Mouse (Mus musculus) CD4-positive helper T cell, adult 2 months (primary cell): ENCODE results near the gene 4931406C07Rik.

Source experiments
- DNase-seq: peaks from one replicate; pipeline ENCODE4 v3.0.0-alpha.2; 2012; ENCODE audit warnings: low read depth, missing footprints, low spot score

Gene 4931406C07Rik

DNA sequence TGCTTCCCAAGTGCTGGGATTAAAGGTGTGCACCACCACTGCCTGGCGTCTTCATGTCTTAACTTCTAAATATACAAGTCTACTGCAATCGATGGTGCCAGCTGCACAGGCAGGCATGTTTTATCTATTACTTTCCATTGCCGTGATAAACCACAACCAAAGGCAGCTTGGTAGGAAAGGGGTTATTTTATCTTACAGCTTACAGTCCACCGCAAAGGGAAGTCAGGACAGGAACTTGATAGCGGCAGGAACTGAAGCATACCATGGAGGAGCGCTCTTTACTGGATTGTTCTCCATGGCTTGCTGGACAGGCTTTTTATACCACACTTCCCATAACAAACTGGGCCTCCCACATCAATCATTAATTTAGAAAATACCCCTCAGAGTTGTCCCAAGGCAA lies 17.0 kb downstream of the 4931406C07Rik start:
- no peak for DNase-seq

DNA sequence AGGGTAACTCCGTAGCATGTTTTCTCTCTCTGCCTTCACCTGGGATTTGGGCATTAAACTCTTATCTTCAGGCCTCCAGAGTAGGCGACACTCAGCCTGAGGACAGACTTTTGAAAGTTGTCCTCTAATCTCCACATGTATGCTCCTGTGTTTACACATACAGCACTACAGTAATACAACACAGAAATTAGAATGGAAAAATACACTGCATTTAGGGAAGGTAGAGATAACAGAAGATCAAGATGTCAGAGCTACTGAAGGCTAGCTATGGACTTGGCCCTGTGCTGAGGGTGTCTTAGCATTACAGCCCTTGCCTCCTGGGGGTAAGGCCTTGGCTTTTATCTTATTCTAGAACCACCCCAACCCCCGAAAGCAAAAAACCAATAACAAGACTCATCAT lies 17.8 kb downstream of the 4931406C07Rik start:
- no peak for DNase-seq

DNA sequence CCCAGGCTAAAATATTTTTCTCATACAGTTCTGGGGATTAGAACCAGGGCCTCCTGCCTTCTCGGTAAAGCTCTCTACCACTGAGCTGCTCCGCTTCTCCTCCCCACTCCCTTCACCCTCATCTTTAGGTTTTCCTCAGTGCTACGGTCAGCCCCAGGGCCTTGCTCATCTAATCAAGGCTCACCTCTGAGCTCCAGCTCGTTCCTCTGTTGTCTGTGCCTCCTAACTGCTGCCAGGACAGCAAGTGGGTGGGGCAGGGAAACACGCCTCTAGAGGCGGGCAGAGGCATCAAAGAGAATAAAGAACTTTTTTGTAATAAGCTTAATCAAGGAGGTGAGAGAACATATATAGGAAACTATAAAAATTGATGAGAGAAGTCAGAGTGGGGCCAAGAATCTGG lies 18.4 kb downstream of the 4931406C07Rik start:
- DNase-seq, result no peak

DNA sequence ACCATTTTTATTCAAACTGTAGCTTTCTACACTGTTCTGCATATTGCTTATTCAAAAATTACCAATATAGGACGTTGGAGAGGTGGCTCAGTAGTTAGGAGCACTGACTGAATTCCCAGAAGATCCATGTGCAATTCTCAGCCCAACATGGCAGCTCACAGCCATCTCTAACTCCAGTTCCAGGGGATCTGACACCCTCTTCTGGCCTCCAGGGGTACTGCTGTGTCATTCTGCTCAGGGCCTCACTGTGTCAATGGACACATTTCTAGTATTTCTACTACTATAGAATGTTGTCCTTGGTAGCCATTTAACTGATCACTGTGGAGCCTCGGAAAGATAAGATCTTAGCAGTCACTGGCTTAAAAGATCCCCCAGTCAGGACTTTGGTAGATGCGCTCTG lies 20.8 kb downstream of the 4931406C07Rik start:
- DNase-seq, result peak; percentile 34

DNA sequence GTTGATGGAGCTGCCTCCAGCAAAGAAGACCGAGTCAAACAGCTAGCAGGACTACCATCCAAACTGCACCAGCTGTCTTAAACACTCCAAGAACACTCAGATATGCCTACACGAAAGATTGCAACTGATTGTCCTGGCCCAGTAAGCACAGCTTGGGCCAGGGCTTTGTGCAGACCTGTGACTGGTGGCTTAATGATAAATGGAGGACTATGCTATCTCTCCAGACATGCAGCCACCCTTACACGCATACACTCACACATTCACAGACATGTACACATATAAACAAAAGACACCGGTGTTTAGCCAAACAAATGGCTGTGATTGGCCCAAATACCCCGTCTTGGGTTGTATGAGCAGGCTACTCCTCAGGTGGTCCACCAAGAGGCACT lies 25.8 kb downstream of the 4931406C07Rik start:
- DNase-seq, result no peak

DNA sequence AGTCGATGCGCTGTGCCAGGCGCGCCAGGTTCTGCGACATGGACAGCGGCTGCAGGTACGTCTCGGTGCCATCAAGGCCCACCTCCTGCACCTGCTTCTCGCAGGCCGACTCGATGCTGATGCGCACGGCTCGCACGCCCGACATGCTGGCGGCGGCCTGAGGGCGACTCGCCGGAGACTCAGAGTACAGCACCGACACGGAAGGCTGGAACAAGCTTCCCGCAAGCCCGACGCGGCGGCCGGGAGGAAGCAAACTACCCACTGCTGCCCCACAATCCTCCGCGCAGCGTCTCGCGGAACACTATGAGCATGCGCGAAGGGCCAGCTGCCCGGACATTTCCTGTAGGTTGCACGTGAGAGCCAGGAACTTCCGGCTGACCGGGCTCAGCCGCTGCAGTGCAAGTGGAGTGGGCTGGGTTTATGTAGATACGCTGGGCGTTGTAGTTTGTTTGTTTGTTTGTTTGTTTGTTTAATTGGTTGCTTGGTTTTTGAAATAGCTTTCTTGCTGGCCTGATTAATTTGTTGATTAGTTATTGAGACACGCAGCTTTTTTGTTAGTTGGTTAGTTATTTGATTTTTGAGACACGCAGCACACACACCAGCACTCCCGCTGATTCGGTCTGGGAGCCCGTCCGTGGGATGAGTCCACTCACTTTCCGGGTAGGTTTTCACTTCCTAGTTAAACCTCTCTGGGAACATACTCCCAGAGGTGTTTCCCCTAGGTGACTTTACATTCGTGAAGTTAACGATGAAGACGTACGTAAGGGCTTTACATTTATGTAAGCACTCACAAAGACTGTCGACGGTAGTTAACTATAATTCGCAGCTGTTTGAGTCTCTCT lies 26.4 kb downstream of the 4931406C07Rik start, which contains the start of gene Med17:
TSS of gene Med17 (minus strand) at position 283 of the 842 bp plus-strand sequence.
- DNase-seq, result peak; percentile 94

DNA sequence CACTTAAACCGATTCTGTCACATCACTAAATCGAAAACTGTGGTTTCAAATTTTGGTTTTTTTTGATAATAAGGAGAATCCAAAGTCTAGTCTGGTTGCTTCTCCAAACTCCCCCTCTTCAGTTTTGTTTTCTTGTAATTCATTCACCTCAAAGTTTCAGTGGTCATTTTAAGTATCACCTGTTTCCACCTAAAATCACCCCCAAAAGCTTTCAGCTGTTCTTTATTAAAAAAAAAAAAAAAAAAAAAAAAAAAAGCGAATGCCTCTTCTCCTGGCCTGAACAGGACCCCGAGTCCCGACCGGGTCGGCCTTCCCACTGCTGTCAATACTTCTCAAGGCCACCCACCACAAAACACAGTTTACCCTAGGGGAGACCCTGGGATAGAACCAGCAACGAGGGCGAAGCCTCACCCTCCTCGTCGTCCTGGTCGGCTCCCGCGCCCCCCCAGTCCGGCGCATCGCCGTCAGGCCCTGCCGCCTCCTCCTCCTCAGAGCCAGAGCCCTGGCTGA lies 27.1 kb downstream of the 4931406C07Rik start:
- DNase-seq, result peak; percentile 14

DNA sequence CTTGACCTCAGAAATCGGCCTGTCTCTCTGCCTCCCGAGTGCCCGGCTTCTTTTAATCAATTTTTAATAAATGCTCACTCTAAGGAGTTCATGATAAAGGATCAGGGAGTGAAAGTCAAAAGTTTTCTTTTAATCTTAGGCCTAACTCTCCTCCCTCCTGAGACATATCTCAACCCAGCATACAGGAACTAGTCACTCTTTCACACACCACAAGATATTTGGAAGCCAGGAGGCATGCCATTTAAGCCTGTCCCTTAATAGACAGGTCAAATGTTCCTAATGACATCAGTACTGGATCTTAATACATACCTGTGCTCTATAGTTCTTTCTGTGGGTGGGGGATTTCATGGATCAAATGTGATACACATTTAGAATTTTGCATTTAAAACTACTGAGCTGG lies 27.9 kb downstream of the 4931406C07Rik start:
- no peak for DNase-seq

DNA sequence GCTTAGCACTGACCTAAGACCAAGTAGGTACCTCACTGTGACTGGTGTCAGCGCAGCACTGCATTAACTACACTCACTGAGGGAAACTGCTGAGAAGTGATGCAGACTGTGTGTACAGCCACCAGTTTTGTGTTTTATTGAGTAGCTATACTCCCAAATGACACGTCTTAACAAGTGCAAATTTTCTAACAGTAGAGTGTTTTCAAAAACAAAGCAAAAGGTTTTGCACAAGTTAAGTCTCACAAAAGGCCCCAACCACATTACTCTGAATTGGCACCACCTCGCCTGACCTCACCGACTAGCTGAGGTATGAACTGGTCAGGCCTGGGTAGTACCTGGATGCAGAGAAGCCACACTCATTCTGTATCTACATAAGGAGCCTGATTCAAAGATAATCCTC lies 29.4 kb downstream of the 4931406C07Rik start:
- DNase-seq, result no peak

DNA sequence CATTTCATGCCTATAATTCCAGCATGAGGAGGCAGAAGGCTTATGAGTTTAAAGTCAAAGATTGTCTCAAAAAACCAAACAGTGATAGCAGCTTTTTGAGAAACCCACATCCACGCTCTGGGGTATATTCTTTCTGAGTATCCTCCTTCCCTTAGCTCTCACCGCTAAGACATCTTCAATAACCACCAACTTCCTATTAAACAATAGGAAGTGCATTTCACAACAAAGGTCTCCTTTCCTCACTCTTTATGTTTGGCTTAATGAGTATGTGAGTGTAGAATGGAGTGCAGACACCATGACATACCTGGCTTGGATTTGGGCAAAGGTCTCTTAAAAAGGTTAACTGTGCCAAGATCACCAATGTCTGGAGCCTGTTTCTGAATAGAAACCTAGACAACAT lies 32.3 kb downstream of the 4931406C07Rik start:
- DNase-seq, result no peak

DNA sequence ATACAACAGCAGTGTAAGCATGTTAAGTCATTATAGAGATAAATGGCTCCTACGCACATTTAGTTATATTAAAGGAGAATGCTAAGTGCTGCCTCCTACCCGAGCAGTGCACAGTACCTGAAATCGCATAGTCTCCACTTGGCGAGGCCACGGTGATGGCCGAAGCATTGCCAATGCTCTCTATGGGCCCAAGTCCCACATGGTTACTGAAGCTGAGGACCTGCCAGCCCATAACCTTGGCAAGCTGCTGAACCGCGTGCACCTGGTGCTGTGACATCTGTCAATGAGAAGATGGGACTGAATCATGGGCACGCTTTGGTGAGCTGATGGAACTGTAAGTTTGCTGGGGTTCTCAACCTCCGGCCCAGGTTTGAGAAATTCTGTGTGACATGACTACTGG lies 42.8 kb downstream of the 4931406C07Rik start:
- DNase-seq, result no peak

DNA sequence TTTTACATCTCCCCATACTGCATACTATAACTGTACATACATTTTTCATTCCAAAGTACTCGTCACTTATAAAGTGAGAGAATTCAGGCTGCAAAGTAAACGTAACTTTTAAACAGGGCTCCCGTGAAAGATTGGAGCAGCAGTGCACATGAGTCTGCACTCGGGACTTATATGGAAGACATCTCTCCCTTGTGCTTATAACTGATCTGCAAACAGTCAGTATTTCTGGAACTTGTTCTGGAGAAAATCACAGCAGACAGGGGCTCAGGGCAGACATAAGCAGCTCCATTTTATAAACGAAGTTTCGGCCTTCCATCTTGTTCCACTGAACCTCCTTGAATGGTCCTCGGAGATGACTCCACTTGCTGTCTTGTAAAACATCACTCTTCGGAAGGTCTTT lies 44.3 kb downstream of the 4931406C07Rik start:
- no peak for DNase-seq

DNA sequence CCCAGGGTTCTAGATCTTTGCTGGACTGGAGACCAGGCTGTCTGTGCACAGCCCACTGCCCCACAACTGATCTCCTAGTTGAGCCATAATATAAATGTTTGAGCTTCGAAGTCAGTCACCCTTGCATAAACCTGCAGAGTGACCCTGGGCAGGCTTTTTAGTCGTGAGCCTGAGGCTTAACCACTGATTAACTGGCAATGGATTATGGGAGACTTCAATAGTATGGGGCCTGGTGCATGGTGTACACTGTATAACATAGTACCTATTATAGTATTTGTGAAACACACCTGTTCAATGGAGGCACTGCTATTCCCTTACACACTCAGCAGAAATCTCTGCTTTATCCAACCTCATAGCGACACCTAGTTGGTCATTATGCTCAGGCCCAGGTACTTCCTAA lies 50.0 kb downstream of the 4931406C07Rik start:
- DNase-seq, result no peak

DNA sequence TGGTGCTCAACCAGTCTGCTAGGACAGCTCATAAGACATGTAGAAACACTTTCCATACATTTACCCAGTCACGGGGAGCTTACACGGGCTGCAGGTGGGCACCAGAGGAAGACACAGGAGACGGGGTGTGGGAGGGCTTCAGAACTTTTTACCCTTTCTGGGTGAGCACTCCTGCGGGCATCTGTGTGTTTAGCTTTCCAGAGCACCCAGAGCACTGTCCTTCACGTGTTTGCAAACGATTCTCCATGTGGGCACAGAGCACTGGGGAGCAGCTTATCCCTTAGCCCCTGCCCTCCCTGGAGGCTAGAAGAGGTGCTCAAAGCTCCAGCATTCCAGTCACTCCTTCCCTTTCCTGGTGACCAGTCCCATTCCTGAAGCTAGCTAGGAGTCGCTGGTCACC lies 51.7 kb downstream of the 4931406C07Rik start:
- DNase-seq, result no peak

DNA sequence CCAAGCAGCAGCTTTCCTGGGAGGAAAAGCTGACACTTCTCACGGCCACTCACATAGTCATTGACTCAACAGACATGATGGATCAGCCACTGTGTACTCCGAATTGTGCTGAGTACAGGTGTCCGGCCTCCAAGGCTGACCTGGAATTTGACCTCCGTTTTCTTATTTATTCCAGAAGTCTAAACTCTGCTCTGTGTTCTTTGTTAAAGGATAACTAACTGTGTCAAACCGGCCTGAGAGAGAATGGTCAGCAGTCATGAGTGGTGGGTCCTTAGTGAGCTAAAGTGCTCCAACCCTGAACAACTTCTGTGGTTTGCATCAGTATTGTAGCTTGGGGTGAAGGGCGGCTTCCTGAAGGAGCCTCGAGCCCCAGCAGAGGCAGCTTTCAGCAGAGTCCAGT lies 54.1 kb downstream of the 4931406C07Rik start:
- no peak for DNase-seq

DNA sequence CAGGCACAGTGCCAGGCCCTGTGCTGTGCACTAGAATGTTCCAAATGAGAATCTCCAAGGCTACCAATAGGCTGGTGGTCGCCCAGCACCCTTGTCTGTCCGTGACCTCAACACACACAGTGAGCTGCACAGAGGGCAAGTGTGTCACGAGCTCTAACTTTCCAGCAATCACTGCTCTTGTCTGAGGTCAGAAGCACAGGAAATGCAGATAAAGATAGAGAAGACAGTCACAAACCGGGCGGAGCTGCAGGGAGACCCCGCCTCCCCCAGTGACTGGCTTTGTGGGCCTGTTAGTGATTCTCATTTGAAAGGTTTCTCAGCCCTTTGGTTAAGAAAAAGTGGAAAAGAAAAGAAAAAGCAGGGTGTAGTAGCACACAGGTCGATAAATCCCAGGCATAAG lies 55.9 kb downstream of the 4931406C07Rik start:
- DNase-seq, result peak; percentile 70

DNA sequence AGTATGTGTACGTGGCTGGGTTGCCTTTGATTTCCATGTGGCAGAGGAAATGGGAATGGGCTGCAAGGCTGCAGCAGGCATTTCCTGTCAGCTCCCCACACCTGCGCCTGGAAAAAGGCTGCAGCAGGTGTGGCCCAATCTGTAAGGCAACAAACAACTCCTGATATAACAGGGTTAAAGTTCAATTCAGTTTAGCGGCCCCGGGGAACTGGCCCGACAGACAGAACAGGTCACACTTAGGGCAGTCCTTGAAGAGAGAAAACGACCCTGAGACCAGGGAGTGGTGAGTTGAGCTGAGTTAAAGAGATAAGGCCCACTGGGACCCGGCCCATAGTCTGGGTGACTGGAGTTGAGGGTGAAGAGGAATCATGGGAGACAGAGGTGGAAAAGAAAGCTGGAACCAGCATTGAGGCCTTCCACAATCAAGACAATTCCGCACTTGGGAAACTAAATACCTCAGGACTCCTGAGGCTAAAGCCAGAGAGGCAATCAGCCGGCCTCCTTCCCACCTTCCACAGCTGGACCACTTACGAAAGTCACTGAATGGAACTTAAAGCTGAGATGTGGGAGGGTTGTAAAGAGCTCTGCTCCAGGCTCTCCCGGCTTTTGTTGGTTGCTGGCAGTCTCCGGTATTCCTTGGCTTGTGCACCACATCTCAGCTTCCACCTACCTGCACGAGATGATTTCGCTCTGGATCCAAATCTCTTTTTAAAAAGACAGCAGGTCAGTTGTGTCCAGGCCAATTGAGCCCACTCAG lies 60.8 kb downstream of the 4931406C07Rik start:
- no peak for DNase-seq

DNA sequence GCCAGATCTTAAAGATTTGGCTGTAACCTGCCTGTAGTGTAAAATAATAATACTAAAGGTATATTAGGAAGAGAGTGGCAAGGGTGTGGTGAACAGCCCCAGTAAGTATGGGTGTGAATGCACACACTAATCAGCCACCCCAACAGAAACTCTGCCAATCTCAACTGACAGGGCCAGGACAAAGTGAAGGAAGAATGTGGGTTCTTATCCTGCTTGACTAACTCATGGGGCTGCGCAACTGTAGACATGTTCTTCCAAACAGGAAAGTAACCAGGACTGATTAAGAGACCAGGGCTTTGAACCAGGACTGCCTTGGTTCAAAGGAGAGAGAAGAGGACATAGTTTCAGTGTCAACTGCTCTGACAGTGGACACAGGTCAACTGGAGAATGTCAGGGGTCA lies 64.1 kb downstream of the 4931406C07Rik start:
- DNase-seq, result no peak

DNA sequence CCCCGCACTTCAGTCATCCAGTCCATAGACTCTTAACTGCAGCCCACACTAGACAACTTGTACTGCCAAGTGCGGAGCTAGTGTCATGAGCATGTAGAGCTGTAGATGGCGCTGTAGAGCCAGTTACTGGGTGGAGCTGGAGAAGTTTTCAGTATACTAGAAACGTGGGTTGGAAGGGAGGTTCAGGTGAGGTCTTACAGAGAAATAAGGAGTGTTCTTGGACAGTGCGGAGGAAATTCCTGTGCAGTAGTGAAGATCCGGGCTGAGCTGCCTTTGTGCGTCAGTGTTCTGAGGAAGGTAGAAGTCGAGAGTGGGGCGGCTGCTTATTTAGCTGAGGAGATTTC lies 64.7 kb downstream of the 4931406C07Rik start:
- DNase-seq, result peak; percentile 16

DNA sequence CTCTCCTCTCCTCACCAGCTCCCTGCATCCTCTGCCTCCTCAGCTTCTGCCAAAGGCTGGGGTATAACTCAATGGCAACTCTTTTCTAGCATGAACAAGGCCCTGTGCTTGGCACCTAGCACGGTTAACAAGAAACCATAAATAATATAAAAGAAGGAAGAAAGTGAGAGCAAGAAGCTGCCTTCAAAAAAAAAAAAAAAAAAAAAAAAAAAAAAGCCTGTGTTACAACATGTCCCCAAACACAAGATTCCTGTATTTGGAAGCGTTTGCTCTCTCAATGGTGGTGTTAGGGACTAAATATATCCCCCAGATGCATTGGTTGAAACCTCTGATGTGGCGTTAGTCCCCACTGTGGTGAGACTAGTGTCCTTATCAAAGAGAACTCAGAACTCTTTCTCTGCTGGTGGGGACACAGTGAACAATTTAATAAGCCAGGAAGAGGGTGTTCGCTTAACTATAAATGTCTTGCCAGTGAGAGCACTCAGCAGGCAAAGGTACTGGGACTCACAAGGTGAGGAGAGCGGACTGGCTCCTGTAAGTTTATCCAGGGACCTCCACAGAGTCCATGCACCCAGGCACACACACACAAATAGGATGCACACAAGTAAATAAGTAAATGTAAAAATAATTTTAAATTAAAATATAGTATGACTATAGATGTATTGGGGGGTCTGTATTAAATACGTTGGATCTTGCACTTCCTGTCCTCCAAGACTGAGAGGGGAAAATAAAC lies 65.2 kb downstream of the 4931406C07Rik start:
- DNase-seq, result no peak

DNA sequence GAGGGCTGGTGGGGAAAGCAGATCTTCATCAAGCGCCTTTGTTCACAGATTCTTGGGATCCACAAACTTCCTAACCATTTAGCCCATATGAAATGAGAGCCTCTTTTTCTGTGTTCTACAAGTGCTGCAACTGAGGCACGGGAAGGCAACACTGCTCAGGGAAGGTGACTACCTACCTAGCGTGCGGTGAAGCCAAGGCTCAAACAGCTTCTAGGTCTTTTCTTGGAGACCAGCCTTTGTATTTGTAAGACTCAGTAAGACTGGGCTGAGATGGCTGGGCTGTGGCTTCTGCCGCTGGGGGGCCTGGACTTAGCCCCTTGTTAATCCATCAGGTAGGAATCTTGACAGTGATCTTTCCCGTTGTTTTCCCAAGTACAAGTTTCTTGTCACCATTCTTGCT lies 66.2 kb downstream of the 4931406C07Rik start:
- no peak for DNase-seq
